Mouse (Mus musculus): ENCODE measurements at regions not wholly inside any gene's neighbourhood (a gene's known extent, or its start where the extent isn't known, plus 50 kb on each side); places are given as distances from the start of the nearest gene placed in this dataset.

- no peak for TF ChIP-seq CTCF (IDR thresholded peaks at IDR 0.05)
- TF ChIP-seq POLR2A (IDR thresholded peaks at IDR 0.05; ENCODE audit: insufficient read depth, low read depth, low read length): no peak
Observed at GRCm38 (mm10) chr4:95283789-95284188, 231.8 kb upstream of the Jun start.
